Mouse (Mus musculus) limb, embryonic 13.5 days (tissue): ENCODE results near the gene Alg5. TPM values are rescaled to one million over a fixed set of nuclear protein-coding genes. Genes with fewer than 3 reads are reported as not detected.

Experiments used
- ATAC-seq: fragments of 200-750 bp; cut with Nextera tagmentation; 2 replicates; pipeline ENCODE4 v1.8.0; 2017; ENCODE audit warnings: low read depth, moderate number of reproducible peaks, moderate TSS enrichment; ENCODE audit not compliant: low FRiP score
- H3K27ac ChIP-seq: fragments of 300-500 bp; sonication (generic); 2 replicates; pipeline ENCODE4 v1.5.1; 2015; ENCODE audit warnings: inconsistent platforms, mild to moderate bottlenecking, moderate library complexity
- H3K27me3 ChIP-seq: fragments of 300-500 bp; sonication (generic); 2 replicates; pipeline ENCODE4 v1.6.1; 2015; ENCODE audit warnings: mild to moderate bottlenecking, inconsistent platforms
- H3K36me3 ChIP-seq: fragments of 300-500 bp; sonication (generic); 2 replicates; pipeline ENCODE4 v1.6.1; 2015; ENCODE audit warnings: inconsistent platforms, mild to moderate bottlenecking, moderate library complexity
- H3K4me1 ChIP-seq: fragments of 300-500 bp; sonication (generic); 2 replicates; pipeline ENCODE4 v1.6.1; 2015; ENCODE audit warnings: inconsistent platforms
- H3K4me2 ChIP-seq: fragments of 300-500 bp; sonication (generic); replicated peaks from 2 replicates; pipeline ENCODE4 v1.6.1; 2015; ENCODE audit warnings: inconsistent platforms, mild to moderate bottlenecking, moderate library complexity
- H3K4me3 ChIP-seq: fragments of 300-500 bp; sonication (generic); 2 replicates; pipeline ENCODE4 v1.5.1; 2015; ENCODE audit warnings: moderate library complexity, mild to moderate bottlenecking, inconsistent platforms
- H3K9ac ChIP-seq: fragments of 300-500 bp; sonication (generic); 2 replicates; pipeline ENCODE4 v1.6.1; 2015; ENCODE audit warnings: mild to moderate bottlenecking, inconsistent platforms
- H3K9me3 ChIP-seq: fragments of 300-500 bp; sonication (generic); 2 replicates; pipeline ENCODE4 v1.6.1; 2016; ENCODE audit warnings: inconsistent platforms
- WGBS: fragments of 180-500 bp; shearing (Covaris S2); methylation state at CpG from one replicate; pipeline ENCODE4 v1.1.7; 2015; 5-methylcytosine and 5-hydroxymethylcytosine counted together
- polyA plus RNA-seq: library from polyadenylated mRNA; unstranded; fragments of >200 nt; fragmentation: Nextera tagmentation; extraction: Ambion mirVana; gene quantifications from 2 replicates; pipeline ENCODE4 v1.2.1, GENCODE M21; 2015

Gene Alg5
- polyA plus RNA-seq, 1 experiment from 2014 or later: 49.3 TPM

- no peak overlapping the region for H3K4me2 ChIP-seq
- no peak for ATAC-seq
- no peak overlapping the region for H3K9ac ChIP-seq
- no peaks in the 10 kb centered on the region for H3K4me1 ChIP-seq
- no peaks in the 10 kb centered on the region for H3K9me3 ChIP-seq
- 90% methylated on average over 10 of the region's 10 CpGs for WGBS
- H3K36me3 ChIP-seq: peaks cover 73% of the 10 kb centered on the region
- no peak overlapping the region for H3K4me3 ChIP-seq
- no peaks in the 10 kb centered on the region for H3K27me3 ChIP-seq
- H3K27ac ChIP-seq: no peak overlapping the region
Measured at GRCm38 (mm10) chr3:54723741-54724500, 11.4 kb upstream of the Alg5 start.

- Histone ChIP-seq H3K4me3 (no peak overlapping the region), H3K9me3 (no peaks in the 10 kb centered on the region), H3K4me2 (no peak overlapping the region), H3K27me3 (no peaks in the 10 kb centered on the region), H3K27ac (no peak overlapping the region), H3K36me3 (peaks cover 80% of the 10 kb centered on the region), H3K9ac (no peak overlapping the region), H3K4me1 (no peaks in the 10 kb centered on the region)
- ATAC-seq: no peak
- WGBS: 92% methylated on average over 2 of the region's 2 CpGs
Measured at GRCm38 (mm10) chr3:54725344-54725743, 10.0 kb upstream of the Alg5 start.

- H3K27me3 ChIP-seq: no peaks in the 10 kb centered on the region
- ATAC-seq: no peak
- no peaks in the 10 kb centered on the region for H3K9me3 ChIP-seq
- no peak overlapping the region for H3K4me2 ChIP-seq
- no peak overlapping the region for H3K9ac ChIP-seq
- no peak overlapping the region for H3K27ac ChIP-seq
- 92% methylated on average over 2 of the region's 2 CpGs for WGBS
- H3K4me1 ChIP-seq: no peaks in the 10 kb centered on the region
- H3K4me3 ChIP-seq: no peak overlapping the region
- H3K36me3 ChIP-seq: peaks cover 81% of the 10 kb centered on the region
Measured at GRCm38 (mm10) chr3:54727588-54727987, 7.8 kb upstream of the Alg5 start.

- no peak overlapping the region for H3K9ac ChIP-seq
- H3K27me3 ChIP-seq: no peaks in the 10 kb centered on the region
- H3K9me3 ChIP-seq: no peaks in the 10 kb centered on the region
- H3K4me1 ChIP-seq: no peaks in the 10 kb centered on the region
- H3K4me3 ChIP-seq: no peak overlapping the region
- no peak for ATAC-seq
- H3K27ac ChIP-seq: no peak overlapping the region
- peaks cover 81% of the 10 kb centered on the region for H3K36me3 ChIP-seq
- WGBS: 94% methylated on average over 6 of the region's 6 CpGs
- H3K4me2 ChIP-seq: no peak overlapping the region
Measured at GRCm38 (mm10) chr3:54728100-54728499, 7.2 kb upstream of the Alg5 start.

GRCm38 (mm10) chr3:54731626-54732150, 3.7 kb upstream of the Alg5 start:
- no peaks in the 10 kb centered on the region for H3K27me3 ChIP-seq
- no peak overlapping the region for H3K9ac ChIP-seq
- H3K4me3 ChIP-seq: no peak overlapping the region
- WGBS: 24% methylated on average over 8 of the region's 8 CpGs
- ATAC-seq: no peak
- H3K36me3 ChIP-seq: peaks cover 66% of the 10 kb centered on the region
- no peak overlapping the region for H3K27ac ChIP-seq
- H3K9me3 ChIP-seq: no peaks in the 10 kb centered on the region
- no peak overlapping the region for H3K4me2 ChIP-seq
- H3K4me1 ChIP-seq: peaks cover 13% of the 10 kb centered on the region

GRCm38 (mm10) chr3:54732371-54732770, 3.0 kb upstream of the Alg5 start:
- H3K27me3 ChIP-seq: no peaks in the 10 kb centered on the region
- H3K9me3 ChIP-seq: no peaks in the 10 kb centered on the region
- no peak overlapping the region for H3K9ac ChIP-seq
- WGBS: 89% methylated on average over 4 of the region's 4 CpGs
- no peak overlapping the region for H3K27ac ChIP-seq
- ATAC-seq: no peak
- H3K36me3 ChIP-seq: peaks cover 59% of the 10 kb centered on the region
- peaks cover 13% of the 10 kb centered on the region for H3K4me1 ChIP-seq
- H3K4me3 ChIP-seq: no peak overlapping the region
- no peak overlapping the region for H3K4me2 ChIP-seq

GRCm38 (mm10) chr3:54734411-54735246, 710 bp upstream of the Alg5 start:
- peak; percentile 93 for ATAC-seq
- H3K27me3 ChIP-seq: no peaks in the 10 kb centered on the region
- H3K27ac ChIP-seq: peak overlapping the region; percentile 99
- H3K9me3 ChIP-seq: no peaks in the 10 kb centered on the region
- under 1% methylated on average over 84 of the region's 84 CpGs for WGBS
- peaks cover 13% of the 10 kb centered on the region for H3K4me1 ChIP-seq
- peak overlapping the region; percentile 88 for H3K4me2 ChIP-seq
- H3K36me3 ChIP-seq: peaks cover 56% of the 10 kb centered on the region
- peak overlapping the region; percentile 95 for H3K9ac ChIP-seq
- H3K4me3 ChIP-seq: peak overlapping the region; percentile 85

- Histone ChIP-seq H3K36me3 (peaks cover 54% of the 10 kb centered on the region), H3K4me1 (peaks cover 13% of the 10 kb centered on the region), H3K4me3 (peak overlapping the region; percentile 85), H3K4me2 (peak overlapping the region; percentile 88), H3K9ac (peak overlapping the region; percentile 95), H3K27me3 (no peaks in the 10 kb centered on the region), H3K27ac (peak overlapping the region; percentile 99; the same call in 1 of the 2 replicates), H3K9me3 (no peaks in the 10 kb centered on the region)
- WGBS: 55% methylated on average over 18 of the region's 18 CpGs
- no peak for ATAC-seq
Measured at GRCm38 (mm10) chr3:54736101-54736927, 975 bp downstream of the Alg5 start.

- no peaks in the 10 kb centered on the region for H3K27me3 ChIP-seq
- no peaks in the 10 kb centered on the region for H3K9me3 ChIP-seq
- peaks cover 13% of the 10 kb centered on the region for H3K4me1 ChIP-seq
- no peak for ATAC-seq
- peaks cover 55% of the 10 kb centered on the region for H3K36me3 ChIP-seq
- H3K27ac ChIP-seq: no peak overlapping the region
- no peak overlapping the region for H3K9ac ChIP-seq
- WGBS: 94% methylated on average over 8 of the region's 8 CpGs
- H3K4me2 ChIP-seq: no peak overlapping the region
- no peak overlapping the region for H3K4me3 ChIP-seq
Measured at GRCm38 (mm10) chr3:54737317-54737716, 2.0 kb downstream of the Alg5 start.

- peaks cover 90% of the 10 kb centered on the region for H3K36me3 ChIP-seq
Measured at GRCm38 (mm10) chr3:54741965-54742364, 6.6 kb downstream of the Alg5 start.

GRCm38 (mm10) chr3:54745799-54746198, 10.5 kb downstream of the Alg5 start:
- ATAC-seq: no peak
- Histone ChIP-seq H3K4me2 (no peak overlapping the region), H3K9me3 (no peaks in the 10 kb centered on the region), H3K4me3 (no peak overlapping the region), H3K4me1 (no peaks in the 10 kb centered on the region), H3K27me3 (no peaks in the 10 kb centered on the region), H3K9ac (no peak overlapping the region), H3K27ac (no peak overlapping the region), H3K36me3 (peaks cover 99% of the 10 kb centered on the region)
- WGBS: 54% methylated on average over 5 of the region's 5 CpGs

More at GRCm38 (mm10) chr3:54741965-54742364, 6.6 kb downstream of the Alg5 start:
- no peak overlapping the region for H3K27ac ChIP-seq
- H3K4me3 ChIP-seq: no peak overlapping the region
- no peaks in the 10 kb centered on the region for H3K4me1 ChIP-seq
- H3K27me3 ChIP-seq: no peaks in the 10 kb centered on the region
- H3K9me3 ChIP-seq: no peaks in the 10 kb centered on the region
- 96% methylated on average over 11 of the region's 11 CpGs for WGBS
- H3K9ac ChIP-seq: no peak overlapping the region
- no peak for ATAC-seq
- H3K4me2 ChIP-seq: no peak overlapping the region
